27 mouse cellular contexts compared by ENCODE assay signal in the genomic region with DNA sequence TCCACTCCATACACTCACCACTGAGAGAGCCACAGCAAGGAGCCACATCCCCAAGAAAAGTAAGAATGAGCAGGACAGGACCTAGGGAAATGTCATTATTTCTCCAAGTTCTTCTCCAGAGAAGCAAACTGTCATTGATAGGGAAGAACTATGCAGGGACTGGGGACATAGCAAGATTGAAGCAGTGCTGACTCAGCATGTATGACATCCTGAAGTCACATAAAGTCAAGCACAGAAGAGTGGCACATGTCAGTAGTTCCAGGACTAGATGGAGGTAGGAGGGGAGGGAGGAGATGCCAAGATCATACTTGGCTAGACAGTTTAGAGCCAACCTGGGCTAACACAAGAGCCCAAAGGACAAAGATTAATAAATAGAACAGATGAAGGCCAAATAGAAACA.
"Had no signal": no experiment of that assay in that cellular context is flagged by ENCODE, and none has a peak within 500 bp of the region (broad histone marks: within the 10 kb centered on the region; RNA-seq: fewer than 3 reads in every experiment).

No protein-coding gene starts in this region.

- DNase-seq: cerebellum, adult 9-10 months; cerebellum, adult 9-11 months; cerebellum, postnatal 10 days; cerebellum, postnatal 14 days; cerebellum, postnatal 25 days; cerebellum, postnatal 36 days; embryo, embryonic 11 days; forebrain, postnatal 0 days; gastrocnemius, adult 2 months; gastrocnemius, postnatal 10 days; gastrocnemius, postnatal 14 days; gastrocnemius, postnatal 25 days; gastrocnemius, postnatal 36 days; heart, adult 11 months; heart, adult 18-20 months; heart, adult 2 months had no signal

- H3K4me1 ChIP-seq: embryonic facial prominence, embryonic 10.5 days; embryonic facial prominence, embryonic 13.5 days; embryonic facial prominence, embryonic 15.5 days; forebrain, embryonic 10.5 days; forebrain, embryonic 12.5 days; forebrain, embryonic 13.5 days; forebrain, embryonic 15.5 days had no signal

- ATAC-seq: forebrain, embryonic 13.5 days; forebrain, embryonic 14.5 days; forebrain, embryonic 15.5 days; forebrain, embryonic 16.5 days; forebrain, postnatal 0 days had no signal

- H3K4me3 ChIP-seq: embryonic facial prominence, embryonic 10.5 days; embryonic facial prominence, embryonic 12.5 days; embryonic facial prominence, embryonic 13.5 days; embryonic facial prominence, embryonic 15.5 days; erythroblast, embryonic 14.5 days; forebrain, embryonic 10.5 days; forebrain, embryonic 12.5 days; forebrain, embryonic 13.5 days; forebrain, embryonic 15.5 days; gastrocnemius, adult 2 months; heart, adult 2 months had no signal

- H3K9me3 ChIP-seq: embryonic facial prominence, embryonic 10.5 days; embryonic facial prominence, embryonic 12.5 days; embryonic facial prominence, embryonic 13.5 days; embryonic facial prominence, embryonic 15.5 days; forebrain, embryonic 10.5 days; forebrain, embryonic 12.5 days; forebrain, embryonic 13.5 days; forebrain, embryonic 15.5 days had no signal

- H3K9ac ChIP-seq: embryonic facial prominence, embryonic 12.5 days; embryonic facial prominence, embryonic 13.5 days; embryonic facial prominence, embryonic 15.5 days; forebrain, embryonic 12.5 days; forebrain, embryonic 13.5 days; forebrain, embryonic 15.5 days; forebrain, postnatal 0 days had no signal

- H3K27me3 ChIP-seq: embryonic facial prominence, embryonic 12.5 days; embryonic facial prominence, embryonic 13.5 days; embryonic facial prominence, embryonic 15.5 days; forebrain, embryonic 12.5 days; forebrain, embryonic 13.5 days; forebrain, embryonic 15.5 days had no signal

- H3K27ac ChIP-seq: embryonic facial prominence, embryonic 10.5 days; embryonic facial prominence, embryonic 12.5 days; embryonic facial prominence, embryonic 13.5 days; embryonic facial prominence, embryonic 15.5 days; forebrain, embryonic 10.5 days; forebrain, embryonic 12.5 days; forebrain, embryonic 13.5 days; forebrain, embryonic 15.5 days; gastrocnemius, adult 2 months; heart, adult 2 months had no signal

- H3K36me3 ChIP-seq: embryonic facial prominence, embryonic 10.5 days; embryonic facial prominence, embryonic 12.5 days; embryonic facial prominence, embryonic 13.5 days; embryonic facial prominence, embryonic 15.5 days; forebrain, embryonic 10.5 days; forebrain, embryonic 12.5 days; forebrain, embryonic 15.5 days had no signal

- H3K4me2 ChIP-seq: embryonic facial prominence, embryonic 12.5 days; embryonic facial prominence, embryonic 13.5 days; embryonic facial prominence, embryonic 15.5 days; forebrain, embryonic 12.5 days; forebrain, embryonic 13.5 days; forebrain, embryonic 15.5 days had no signal
